Mouse (Mus musculus): ENCODE data around the gene Ifitm2. TPM values are rescaled to one million over a fixed set of nuclear protein-coding genes. Genes with fewer than 3 reads are reported as not detected.

The Ifitm2 gene
- polyA plus RNA-seq, 1 experiment = 31.7 TPM

GRCm38 (mm10) chr7:140962733-140963132 is 6.9 kb upstream of the Ifitm2 start:
- WGBS = 61% methylated on average over 2 of the region's 2 CpGs
- no peaks in the 10 kb centered on the region; the same call in 1 of the 2 replicates for H3K27me3 ChIP-seq (ENCODE audit: control insufficient read depth, insufficient read depth, low read length)
- TF ChIP-seq POLR2A (IDR thresholded peaks at IDR 0.05; ENCODE audit: borderline replicate concordance, insufficient read depth, low read length) (no peak), CTCF (IDR thresholded peaks at IDR 0.05; ENCODE audit: borderline replicate concordance, insufficient read depth, low read depth, low read length) (no peak)
- no peak for DNase-seq
- no peak overlapping the region for H3K27ac ChIP-seq (ENCODE audit: insufficient read depth, low read length)
- no peak overlapping the region for H3K4me3 ChIP-seq (replicated peaks; ENCODE audit: insufficient read depth, low read depth, low read length)
- no peaks in the 10 kb centered on the region for H3K4me1 ChIP-seq (ENCODE audit: control insufficient read depth, insufficient read depth, low read length)

GRCm38 (mm10) chr7:140961416-140961815 is 5.6 kb upstream of the Ifitm2 start:
- Histone ChIP-seq H3K27me3 (ENCODE audit: control insufficient read depth, insufficient read depth, low read length) (no peaks in the 10 kb centered on the region), H3K27ac (ENCODE audit: insufficient read depth, low read length) (no peak overlapping the region), H3K4me1 (ENCODE audit: control insufficient read depth, insufficient read depth, low read length) (no peaks in the 10 kb centered on the region), H3K4me3 (replicated peaks; ENCODE audit: insufficient read depth, low read depth, low read length) (no peak overlapping the region)
- 57% methylated on average over 2 of the region's 2 CpGs for WGBS
- TF ChIP-seq POLR2A (IDR thresholded peaks at IDR 0.05; ENCODE audit: borderline replicate concordance, insufficient read depth, low read length) = no peak
- TF ChIP-seq CTCF (IDR thresholded peaks at IDR 0.05; ENCODE audit: borderline replicate concordance, insufficient read depth, low read depth, low read length) = no peak
- DNase-seq = no peak

- Histone ChIP-seq H3K27me3 (ENCODE audit: control insufficient read depth, insufficient read depth, low read length) (no peaks in the 10 kb centered on the region), H3K4me1 (ENCODE audit: control insufficient read depth, insufficient read depth, low read length) (no peaks in the 10 kb centered on the region), H3K4me3 (replicated peaks; ENCODE audit: insufficient read depth, low read depth, low read length) (no peak overlapping the region), H3K27ac (ENCODE audit: insufficient read depth, low read length) (no peak overlapping the region)
- TF ChIP-seq POLR2A (IDR thresholded peaks at IDR 0.05; ENCODE audit: borderline replicate concordance, insufficient read depth, low read length) (no peak), CTCF (IDR thresholded peaks at IDR 0.05; ENCODE audit: borderline replicate concordance, insufficient read depth, low read depth, low read length) (no peak)
- DNase-seq = no peak
- WGBS = 72% methylated on average over 5 of the region's 5 CpGs
Measured at GRCm38 (mm10) chr7:140960026-140960425, 4.2 kb upstream of the Ifitm2 start.

- WGBS = 16% methylated on average over 9 of the region's 9 CpGs
- peak; percentile 13 to 21 for DNase-seq
Measured at GRCm38 (mm10) chr7:140959181-140959901, 3.6 kb upstream of the Ifitm2 start.

GRCm38 (mm10) chr7:140956556-140956869 is 726 bp upstream of the Ifitm2 start:
- WGBS = 65% methylated on average over 6 of the region's 6 CpGs
- no peak overlapping the region for H3K4me3 ChIP-seq (replicated peaks; ENCODE audit: insufficient read depth, low read depth, low read length)
- TF ChIP-seq POLR2A (IDR thresholded peaks at IDR 0.05; ENCODE audit: borderline replicate concordance, insufficient read depth, low read length) = no peak
- TF ChIP-seq CTCF (IDR thresholded peaks at IDR 0.05; ENCODE audit: borderline replicate concordance, insufficient read depth, low read depth, low read length) = no peak
- no peaks in the 10 kb centered on the region for H3K27me3 ChIP-seq (ENCODE audit: control insufficient read depth, insufficient read depth, low read length)
- H3K4me1 ChIP-seq (ENCODE audit: control insufficient read depth, insufficient read depth, low read length) = no peaks in the 10 kb centered on the region
- no peak overlapping the region for H3K27ac ChIP-seq (ENCODE audit: insufficient read depth, low read length)
- DNase-seq = no peak

More at GRCm38 (mm10) chr7:140959181-140959901, 3.6 kb upstream of the Ifitm2 start:
- Histone ChIP-seq H3K27me3 (ENCODE audit: control insufficient read depth, insufficient read depth, low read length) (no peaks in the 10 kb centered on the region), H3K4me3 (replicated peaks; ENCODE audit: insufficient read depth, low read depth, low read length) (no peak overlapping the region), H3K27ac (ENCODE audit: insufficient read depth, low read length) (no peak overlapping the region), H3K4me1 (ENCODE audit: control insufficient read depth, insufficient read depth, low read length) (no peaks in the 10 kb centered on the region)
- no peak for TF ChIP-seq POLR2A (IDR thresholded peaks at IDR 0.05; ENCODE audit: borderline replicate concordance, insufficient read depth, low read length)

GRCm38 (mm10) chr7:140955342-140955741 is 445 bp downstream of the Ifitm2 start:
- H3K4me3 ChIP-seq (replicated peaks; ENCODE audit: insufficient read depth, low read depth, low read length) = no peak overlapping the region
- H3K27ac ChIP-seq (ENCODE audit: insufficient read depth, low read length) = no peak overlapping the region
- WGBS = 15% methylated on average over 17 of the region's 17 CpGs
- DNase-seq = no peak
- no peaks in the 10 kb centered on the region for H3K4me1 ChIP-seq (ENCODE audit: control insufficient read depth, insufficient read depth, low read length)
- TF ChIP-seq CTCF (IDR thresholded peaks at IDR 0.05; ENCODE audit: borderline replicate concordance, insufficient read depth, low read depth, low read length) (no peak), POLR2A (IDR thresholded peaks at IDR 0.05; ENCODE audit: borderline replicate concordance, insufficient read depth, low read length) (no peak)
- no peaks in the 10 kb centered on the region for H3K27me3 ChIP-seq (ENCODE audit: control insufficient read depth, insufficient read depth, low read length)

GRCm38 (mm10) chr7:140954733-140955071 is 1.1 kb downstream of the Ifitm2 start:
- Histone ChIP-seq H3K27me3 (ENCODE audit: control insufficient read depth, insufficient read depth, low read length) (no peaks in the 10 kb centered on the region), H3K4me3 (replicated peaks; ENCODE audit: insufficient read depth, low read depth, low read length) (no peak overlapping the region), H3K27ac (ENCODE audit: insufficient read depth, low read length) (no peak overlapping the region), H3K4me1 (ENCODE audit: control insufficient read depth, insufficient read depth, low read length) (no peaks in the 10 kb centered on the region)
- DNase-seq = no peak
- WGBS = 15% methylated on average over 9 of the region's 9 CpGs
- TF ChIP-seq POLR2A (IDR thresholded peaks at IDR 0.05; ENCODE audit: borderline replicate concordance, insufficient read depth, low read length) (no peak), CTCF (IDR thresholded peaks at IDR 0.05; ENCODE audit: borderline replicate concordance, insufficient read depth, low read depth, low read length) (no peak)

- 65% methylated on average over 15 of the region's 15 CpGs for WGBS
- no peak for DNase-seq
- no peaks in the 10 kb centered on the region for H3K27me3 ChIP-seq (ENCODE audit: control insufficient read depth, insufficient read depth, low read length)
Measured at GRCm38 (mm10) chr7:140953800-140954732, 1.7 kb downstream of the Ifitm2 start.

More at GRCm38 (mm10) chr7:140953800-140954732, 1.7 kb downstream of the Ifitm2 start:
- Histone ChIP-seq H3K27ac (ENCODE audit: insufficient read depth, low read length) (no peak overlapping the region), H3K4me3 (replicated peaks; ENCODE audit: insufficient read depth, low read depth, low read length) (no peak overlapping the region), H3K4me1 (ENCODE audit: control insufficient read depth, insufficient read depth, low read length) (no peaks in the 10 kb centered on the region)
- TF ChIP-seq CTCF (IDR thresholded peaks at IDR 0.05; ENCODE audit: borderline replicate concordance, insufficient read depth, low read depth, low read length) (no peak), POLR2A (IDR thresholded peaks at IDR 0.05; ENCODE audit: borderline replicate concordance, insufficient read depth, low read length) (no peak)
